Mouse (Mus musculus) R1 (cell line): ENCODE measurements around the gene Ccnt1.
A peak's percentile ranks its signal among the peaks of the same experiment; 100 is the strongest.

Experiments used
- DNase-seq: peaks from one replicate; pipeline ENCODE4 v3.0.0-alpha.2; 2018; ENCODE audit warnings: low read depth, low spot score

Ccnt1 gene

GRCm38 (mm10) chr15:98510438-98511385, 60.0 kb downstream of the Ccnt1 start:
- DNase-seq = peak; percentile 84

- DNase-seq = no peak
These were observed 61.3 kb downstream of the Ccnt1 start for GRCm38 (mm10) chr15:98509387-98509786.

- DNase-seq = peak; percentile 77
These were observed 63.4 kb downstream of the Ccnt1 start for GRCm38 (mm10) chr15:98507321-98507720.

GRCm38 (mm10) chr15:98506253-98506957, 64.3 kb downstream of the Ccnt1 start:
- no peak for DNase-seq

- DNase-seq = peak; percentile 87
These were observed 66.2 kb downstream of the Ccnt1 start for GRCm38 (mm10) chr15:98504514-98504913.

GRCm38 (mm10) chr15:98503317-98503716, 67.4 kb downstream of the Ccnt1 start:
- DNase-seq = no peak

GRCm38 (mm10) chr15:98497631-98498030, 73.1 kb downstream of the Ccnt1 start:
- no peak for DNase-seq

- no peak for DNase-seq
These were observed 78.6 kb downstream of the Ccnt1 start, which contains the start of gene Olfr279 for GRCm38 (mm10) chr15:98492102-98492501. Gene Olfr279, plus strand, starts transcription at chr15:98492402.

GRCm38 (mm10) chr15:98491332-98491731, 79.4 kb downstream of the Ccnt1 start:
- DNase-seq = no peak
